Mouse (Mus musculus): ENCODE measurements at regions not wholly inside any gene's neighbourhood (a gene's known extent, or its start where the extent isn't known, plus 50 kb on each side); places are given as distances from the start of the nearest gene placed in this dataset.

DNA sequence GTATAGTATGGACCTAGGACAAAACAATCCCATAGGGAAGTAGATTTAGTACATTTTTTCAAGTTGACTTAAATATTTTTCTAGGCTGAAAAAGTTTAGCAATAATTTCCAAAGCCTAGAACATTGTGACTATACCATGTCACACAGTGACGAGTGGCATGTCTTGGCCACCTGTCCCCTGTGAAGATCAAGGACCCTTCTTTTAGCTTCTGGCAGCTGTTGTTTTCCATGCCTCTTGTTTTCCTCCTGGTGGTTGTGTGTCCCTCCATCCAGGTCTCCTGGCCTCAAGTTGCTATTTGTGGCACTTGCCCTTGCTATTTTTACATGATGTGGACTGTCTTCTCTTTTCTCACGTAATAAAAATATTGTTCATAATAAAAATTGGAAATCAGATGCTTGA, 427.2 kb upstream of the Mef2c start:
- 90% methylated on average over 2 of the region's 2 CpGs for WGBS
- H3K4me3 ChIP-seq, result no peak overlapping the region
- H3K4me1 ChIP-seq, result peaks cover 4% of the 10 kb centered on the region; the same call in 1 of the 2 replicates
- DNase-seq (ENCODE audit: low spot score), result no peak
- no peak overlapping the region for H3K27ac ChIP-seq (replicated peaks)
- no peaks in the 10 kb centered on the region for H3K9me3 ChIP-seq (replicated peaks)
- no peaks in the 10 kb centered on the region for H3K27me3 ChIP-seq (ENCODE audit: low read depth, poor library complexity, severe bottlenecking)
- no peaks in the 10 kb centered on the region for H3K36me3 ChIP-seq

DNA sequence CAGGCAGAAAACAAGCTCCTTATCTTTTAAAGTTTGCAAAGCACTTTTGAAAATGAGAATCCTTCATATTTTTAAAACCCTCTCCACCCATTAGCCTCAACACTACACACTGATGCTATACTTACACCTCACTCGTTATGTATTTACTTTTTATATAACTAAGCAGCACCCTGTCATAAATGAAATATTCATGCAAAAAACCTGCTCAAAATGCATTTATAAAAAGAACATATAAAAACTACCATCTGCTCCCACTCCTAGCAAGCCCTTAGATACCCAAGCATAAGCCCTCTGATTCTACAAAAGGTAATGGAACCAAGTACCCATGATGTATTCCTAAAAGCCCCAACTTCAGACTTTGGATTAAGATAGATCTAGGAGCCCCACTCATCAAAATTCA, 426.7 kb upstream of the Mef2c start:
- Histone ChIP-seq H3K4me3 (no peak overlapping the region), H3K36me3 (no peaks in the 10 kb centered on the region), H3K4me1 (peaks cover 4% of the 10 kb centered on the region; the same call in 1 of the 2 replicates), H3K9me3 (replicated peaks) (no peaks in the 10 kb centered on the region), H3K27ac (replicated peaks) (no peak overlapping the region), H3K27me3 (ENCODE audit: low read depth, poor library complexity, severe bottlenecking) (no peaks in the 10 kb centered on the region)
- no peak for DNase-seq (ENCODE audit: low spot score)
- 93% methylated on average over 1 of the region's 1 CpGs for WGBS

DNA sequence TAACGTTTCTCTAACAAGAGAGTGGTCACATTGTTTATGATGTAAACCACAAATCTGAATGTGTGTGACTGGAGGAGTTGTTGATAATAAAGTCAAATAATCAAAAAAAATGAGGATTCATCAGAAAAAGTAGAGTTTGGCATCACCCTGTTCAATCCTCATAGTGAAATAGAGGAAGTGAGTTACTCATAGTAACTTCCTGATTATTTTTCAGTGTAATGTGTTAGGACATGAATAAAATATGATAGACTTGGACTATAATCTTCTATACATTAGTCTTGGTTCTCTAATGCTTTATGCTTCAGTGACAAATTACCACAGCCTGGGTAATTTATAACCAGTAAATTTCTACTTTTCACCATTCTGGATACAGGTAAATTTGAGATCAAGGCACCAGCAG, 424.5 kb upstream of the Mef2c start:
- 82% methylated on average over 1 of the region's 1 CpGs for WGBS
- Histone ChIP-seq H3K27ac (replicated peaks) (no peak overlapping the region), H3K27me3 (ENCODE audit: low read depth, poor library complexity, severe bottlenecking) (no peaks in the 10 kb centered on the region)

GRCm38 (mm10) chr13:83084948-83085347, 418.9 kb upstream of the Mef2c start:
- WGBS, result 88% methylated on average over 3 of the region's 3 CpGs
- Histone ChIP-seq H3K9me3 (replicated peaks) (no peaks in the 10 kb centered on the region), H3K27ac (replicated peaks) (no peak overlapping the region), H3K27me3 (ENCODE audit: low read depth, poor library complexity, severe bottlenecking) (no peaks in the 10 kb centered on the region), H3K4me3 (no peak overlapping the region), H3K4me1 (no peaks in the 10 kb centered on the region), H3K36me3 (no peaks in the 10 kb centered on the region)
- DNase-seq (ENCODE audit: low spot score), result no peak

More for the DNA sequence above, 424.5 kb upstream of the Mef2c start:
- DNase-seq (ENCODE audit: low spot score), result no peak
- H3K4me3 ChIP-seq, result no peak overlapping the region
- H3K9me3 ChIP-seq (replicated peaks), result no peaks in the 10 kb centered on the region
- no peaks in the 10 kb centered on the region for H3K36me3 ChIP-seq
- H3K4me1 ChIP-seq, result no peaks in the 10 kb centered on the region; the same call in 1 of the 2 replicates

DNA sequence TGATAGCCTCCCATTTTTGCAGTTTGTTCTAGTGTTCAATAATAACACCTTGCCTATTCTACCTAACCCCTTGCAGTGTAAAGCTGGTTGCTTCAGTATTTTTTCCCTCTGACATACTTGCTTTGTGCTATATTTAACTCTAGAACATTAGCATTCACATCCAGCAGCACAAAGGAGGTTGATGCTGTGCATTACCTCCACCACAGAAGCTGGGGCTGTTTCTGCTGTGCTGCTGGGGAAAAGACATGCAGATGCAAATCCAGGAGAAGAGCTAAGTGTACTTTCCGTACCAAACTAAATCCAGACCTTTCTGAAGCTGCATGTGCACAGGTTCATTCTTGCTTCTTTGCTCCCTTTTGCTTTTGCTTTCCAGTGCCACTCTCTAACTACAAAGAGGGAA, 403.9 kb upstream of the Mef2c start:
- no peaks in the 10 kb centered on the region for H3K9me3 ChIP-seq (replicated peaks)
- no peaks in the 10 kb centered on the region for H3K4me1 ChIP-seq
- DNase-seq (ENCODE audit: low spot score), result no peak
- no peak overlapping the region for H3K4me3 ChIP-seq
- WGBS, result 83% methylated on average over 1 of the region's 1 CpGs
- H3K27ac ChIP-seq (replicated peaks), result no peak overlapping the region
- H3K27me3 ChIP-seq (ENCODE audit: low read depth, poor library complexity, severe bottlenecking), result no peaks in the 10 kb centered on the region
- H3K36me3 ChIP-seq, result no peaks in the 10 kb centered on the region

DNA sequence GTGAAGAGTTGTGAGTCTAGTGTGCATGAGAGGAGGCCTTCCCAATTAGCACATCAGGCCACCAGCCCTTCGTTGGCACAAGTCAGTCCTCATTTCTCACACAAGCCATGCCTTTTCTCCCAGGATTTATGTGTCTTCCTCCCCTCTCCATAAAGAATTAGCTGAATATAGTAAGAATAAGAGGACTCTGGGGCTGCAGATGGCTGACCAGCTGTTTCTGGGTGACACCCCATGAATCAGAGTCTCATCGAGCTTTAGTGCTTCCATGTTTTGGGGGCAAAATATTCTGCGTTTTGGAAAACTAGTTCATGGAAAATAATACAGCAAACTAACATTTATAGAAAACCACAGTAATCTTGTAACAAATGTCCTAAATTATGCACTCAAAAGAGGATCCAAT, 393.2 kb upstream of the Mef2c start:
- Histone ChIP-seq H3K9me3 (replicated peaks) (no peaks in the 10 kb centered on the region), H3K27me3 (ENCODE audit: low read depth, poor library complexity, severe bottlenecking) (no peaks in the 10 kb centered on the region), H3K4me3 (no peak overlapping the region), H3K4me1 (peaks cover 22% of the 10 kb centered on the region), H3K36me3 (no peaks in the 10 kb centered on the region), H3K27ac (replicated peaks) (peak overlapping the region; percentile 58)
- DNase-seq (ENCODE audit: low spot score), result no peak
- WGBS, result 87% methylated on average over 3 of the region's 3 CpGs

DNA sequence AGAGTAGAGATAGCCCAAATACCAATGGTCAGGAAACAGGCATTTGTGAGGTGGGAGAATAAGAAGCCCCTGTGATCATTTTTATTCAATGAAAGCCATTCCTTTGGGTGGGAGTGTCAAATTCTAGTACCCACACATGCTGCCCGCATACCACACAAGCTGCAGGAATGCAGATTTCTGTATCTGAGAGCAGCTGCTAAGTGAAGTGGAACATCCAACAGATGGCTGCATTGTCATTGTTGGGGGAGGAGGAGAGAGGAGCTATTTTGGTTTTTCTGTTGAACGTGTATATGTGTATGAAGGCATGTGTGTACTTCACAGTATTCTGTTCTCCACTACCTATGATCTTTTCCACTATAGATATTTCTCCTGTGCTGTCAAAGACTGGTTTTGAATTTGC, 392.3 kb upstream of the Mef2c start:
- Histone ChIP-seq H3K4me3 (no peak overlapping the region), H3K27me3 (ENCODE audit: low read depth, poor library complexity, severe bottlenecking) (no peaks in the 10 kb centered on the region)
- DNase-seq (ENCODE audit: low spot score), result peak; percentile 31

DNA sequence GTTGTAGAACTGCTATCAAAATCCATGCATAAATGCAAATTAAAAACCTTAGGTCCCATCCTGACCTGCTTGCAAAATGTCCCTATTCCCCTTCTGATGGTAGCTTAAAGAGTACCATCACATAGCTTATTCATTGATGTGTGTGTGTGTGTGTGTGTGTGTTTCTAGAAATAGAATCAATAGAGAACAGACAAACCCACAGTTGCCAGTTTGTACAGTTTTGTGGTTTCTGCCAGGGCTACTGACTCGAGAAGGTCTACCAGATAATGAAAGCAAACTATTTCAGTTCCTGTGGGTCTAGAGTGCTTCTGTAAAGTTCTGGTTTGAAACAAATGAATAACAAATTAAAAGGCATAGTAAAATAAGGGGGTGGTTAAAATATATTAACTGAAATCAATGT, 391.5 kb upstream of the Mef2c start:
- Histone ChIP-seq H3K4me1 (peaks cover 22% of the 10 kb centered on the region), H3K36me3 (no peaks in the 10 kb centered on the region), H3K4me3 (no peak overlapping the region), H3K9me3 (replicated peaks) (no peaks in the 10 kb centered on the region), H3K27me3 (ENCODE audit: low read depth, poor library complexity, severe bottlenecking) (no peaks in the 10 kb centered on the region), H3K27ac (replicated peaks) (0 out of 2 replicates have a peak overlapping the region, but pooled peaks have one; percentile 46)
- no peak for DNase-seq (ENCODE audit: low spot score)
- 79% methylated on average over 1 of the region's 1 CpGs for whole genome bisulfite sequencing

More for the DNA sequence above, 392.3 kb upstream of the Mef2c start:
- Histone ChIP-seq H3K4me1 (peaks cover 22% of the 10 kb centered on the region), H3K27ac (replicated peaks) (peak overlapping the region; percentile 58), H3K9me3 (replicated peaks) (no peaks in the 10 kb centered on the region), H3K36me3 (no peaks in the 10 kb centered on the region)
- whole genome bisulfite sequencing, result 13% methylated on average over 2 of the region's 2 CpGs

DNA sequence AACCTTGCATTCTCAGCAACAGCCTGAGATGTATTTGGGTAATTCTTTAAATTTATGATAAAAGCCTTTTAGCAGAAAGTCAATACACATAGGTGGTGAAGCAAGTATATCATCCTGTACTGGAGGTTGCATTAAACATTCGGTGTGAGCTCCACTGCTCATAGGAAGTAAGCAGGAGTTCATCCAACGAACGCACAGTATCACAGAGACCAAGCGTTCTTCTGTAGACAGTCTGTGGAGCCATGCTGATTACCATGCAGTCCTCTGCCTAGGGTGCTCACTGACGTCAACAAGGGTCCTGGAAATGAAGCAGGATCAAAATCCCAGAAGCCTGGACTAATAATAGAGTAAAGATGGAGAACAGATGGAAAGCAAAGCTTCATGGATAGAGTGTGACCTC, 391.1 kb upstream of the Mef2c start:
- Histone ChIP-seq H3K9me3 (replicated peaks) (no peaks in the 10 kb centered on the region), H3K27me3 (ENCODE audit: low read depth, poor library complexity, severe bottlenecking) (no peaks in the 10 kb centered on the region), H3K27ac (replicated peaks) (no peak overlapping the region), H3K36me3 (no peaks in the 10 kb centered on the region), H3K4me3 (no peak overlapping the region), H3K4me1 (peaks cover 22% of the 10 kb centered on the region)
- 83% methylated on average over 5 of the region's 5 CpGs for WGBS
- no peak for DNase-seq (ENCODE audit: low spot score)

DNA sequence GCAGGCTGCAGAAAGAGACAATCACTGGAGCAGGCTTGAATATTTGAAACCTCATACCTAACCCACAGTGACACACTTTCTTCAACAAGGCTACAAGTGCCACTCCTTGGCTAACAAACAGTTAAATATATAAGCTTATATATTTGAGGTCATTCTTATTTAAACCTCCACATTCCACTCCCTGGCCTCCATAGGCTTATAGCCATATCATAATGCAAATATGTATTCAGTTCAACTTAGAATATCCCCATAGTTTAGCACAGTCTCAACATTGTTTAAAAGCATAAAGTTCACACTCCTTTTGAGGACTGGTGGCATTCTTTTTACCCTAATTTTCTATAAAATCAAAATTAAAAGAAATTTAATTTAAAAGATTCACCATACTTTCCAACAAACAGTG, 390.0 kb upstream of the Mef2c start:
- Histone ChIP-seq H3K27ac (replicated peaks) (no peak overlapping the region), H3K9me3 (replicated peaks) (no peaks in the 10 kb centered on the region), H3K4me1 (peaks cover 22% of the 10 kb centered on the region), H3K36me3 (no peaks in the 10 kb centered on the region), H3K4me3 (no peak overlapping the region), H3K27me3 (ENCODE audit: low read depth, poor library complexity, severe bottlenecking) (no peaks in the 10 kb centered on the region)
- DNase-seq (ENCODE audit: low spot score), result no peak

GRCm38 (mm10) chr13:83114401-83114800, 389.4 kb upstream of the Mef2c start:
- no peaks in the 10 kb centered on the region for H3K9me3 ChIP-seq (replicated peaks)
- DNase-seq (ENCODE audit: low spot score), result no peak
- no peak overlapping the region for H3K4me3 ChIP-seq
- 87% methylated on average over 2 of the region's 2 CpGs for WGBS
- peaks cover 22% of the 10 kb centered on the region for H3K4me1 ChIP-seq
- H3K36me3 ChIP-seq, result no peaks in the 10 kb centered on the region
- no peak overlapping the region for H3K27ac ChIP-seq (replicated peaks)
- H3K27me3 ChIP-seq (ENCODE audit: low read depth, poor library complexity, severe bottlenecking), result no peaks in the 10 kb centered on the region

DNA sequence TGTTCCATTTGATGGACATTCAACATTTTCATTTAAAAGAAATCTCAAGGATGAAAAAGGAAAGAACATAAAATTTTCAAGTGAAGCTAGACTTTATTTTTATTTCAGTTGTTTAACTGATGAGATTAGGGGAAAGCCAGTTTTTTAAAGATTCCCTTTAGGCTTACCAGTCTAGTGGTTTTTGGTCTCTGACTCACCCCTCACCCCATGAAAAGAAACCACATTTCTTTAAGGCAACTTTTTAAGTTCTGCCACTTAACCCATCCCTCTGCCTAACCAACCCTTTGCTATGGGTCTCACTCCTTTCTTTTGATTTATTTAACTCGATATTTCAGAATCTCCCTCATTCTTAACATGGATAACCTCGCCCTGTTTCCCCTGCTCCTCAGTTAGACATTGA, 388.1 kb upstream of the Mef2c start:
- Histone ChIP-seq H3K27ac (replicated peaks) (no peak overlapping the region), H3K4me1 (peaks cover 20% of the 10 kb centered on the region), H3K36me3 (no peaks in the 10 kb centered on the region), H3K27me3 (ENCODE audit: low read depth, poor library complexity, severe bottlenecking) (no peaks in the 10 kb centered on the region), H3K4me3 (no peak overlapping the region), H3K9me3 (replicated peaks) (no peaks in the 10 kb centered on the region)
- 77% methylated on average over 2 of the region's 2 CpGs for WGBS
- no peak for DNase-seq (ENCODE audit: low spot score)

- WGBS, result 77% methylated on average over 4 of the region's 4 CpGs
- no peak for DNase-seq (ENCODE audit: low spot score)
- H3K9me3 ChIP-seq (replicated peaks), result no peaks in the 10 kb centered on the region
- H3K36me3 ChIP-seq, result no peaks in the 10 kb centered on the region
- H3K4me1 ChIP-seq, result peaks cover 4% of the 10 kb centered on the region; the same call in 1 of the 2 replicates
- H3K27ac ChIP-seq (replicated peaks), result no peak overlapping the region
- H3K4me3 ChIP-seq, result no peak overlapping the region
- H3K27me3 ChIP-seq (ENCODE audit: low read depth, poor library complexity, severe bottlenecking), result no peaks in the 10 kb centered on the region
Measured at GRCm38 (mm10) chr13:83120343-83120742, 383.5 kb upstream of the Mef2c start.

DNA sequence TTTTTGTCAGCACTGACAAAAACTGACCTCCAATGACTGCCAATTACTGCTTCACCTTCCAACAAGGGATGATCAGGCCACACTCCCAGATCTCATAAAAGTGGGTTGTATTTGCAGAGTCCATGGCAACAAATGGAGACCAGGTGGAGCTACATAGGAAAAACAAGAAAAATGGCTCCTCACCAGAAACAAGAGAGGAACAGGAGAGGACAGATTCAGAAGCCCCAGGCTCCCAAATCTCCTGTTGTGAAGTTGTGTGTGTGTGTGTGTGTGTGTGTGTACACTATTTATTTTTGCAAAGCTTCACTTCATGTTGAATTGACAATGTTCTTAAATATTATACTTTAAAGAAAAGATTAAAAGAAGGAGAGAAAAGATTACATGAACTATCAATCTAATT, 380.2 kb upstream of the Mef2c start:
- no peak overlapping the region for H3K27ac ChIP-seq (replicated peaks)
- H3K36me3 ChIP-seq, result no peaks in the 10 kb centered on the region
- H3K4me1 ChIP-seq, result peaks cover 4% of the 10 kb centered on the region; the same call in 1 of the 2 replicates
- no peaks in the 10 kb centered on the region for H3K9me3 ChIP-seq (replicated peaks)
- H3K27me3 ChIP-seq (ENCODE audit: low read depth, poor library complexity, severe bottlenecking), result no peaks in the 10 kb centered on the region
- no peak overlapping the region for H3K4me3 ChIP-seq
- DNase-seq (ENCODE audit: low spot score), result no peak
